Mouse (Mus musculus): ENCODE measurements around the gene Arhgef18.

- TF ChIP-seq POLR2A (IDR thresholded peaks at IDR 0.05; ENCODE audit: borderline replicate concordance, extremely low read depth, low read depth, low read length), result no peak
- no peak for TF ChIP-seq CTCF (IDR thresholded peaks at IDR 0.05; ENCODE audit: insufficient read depth, low read length)
These were observed 109.4 kb downstream of the Arhgef18 start for GRCm38 (mm10) chr8:3502217-3502616.
